Mouse (Mus musculus) embryo, embryonic 10.5 days (tissue): Measurements from ENCODE around the gene Uchl1.

Experiments
- DNase-seq: peaks from one replicate; pipeline ENCODE4 v3.0.0-alpha.2; 2015; ENCODE audit warnings: low spot score

The Uchl1 gene

DNA sequence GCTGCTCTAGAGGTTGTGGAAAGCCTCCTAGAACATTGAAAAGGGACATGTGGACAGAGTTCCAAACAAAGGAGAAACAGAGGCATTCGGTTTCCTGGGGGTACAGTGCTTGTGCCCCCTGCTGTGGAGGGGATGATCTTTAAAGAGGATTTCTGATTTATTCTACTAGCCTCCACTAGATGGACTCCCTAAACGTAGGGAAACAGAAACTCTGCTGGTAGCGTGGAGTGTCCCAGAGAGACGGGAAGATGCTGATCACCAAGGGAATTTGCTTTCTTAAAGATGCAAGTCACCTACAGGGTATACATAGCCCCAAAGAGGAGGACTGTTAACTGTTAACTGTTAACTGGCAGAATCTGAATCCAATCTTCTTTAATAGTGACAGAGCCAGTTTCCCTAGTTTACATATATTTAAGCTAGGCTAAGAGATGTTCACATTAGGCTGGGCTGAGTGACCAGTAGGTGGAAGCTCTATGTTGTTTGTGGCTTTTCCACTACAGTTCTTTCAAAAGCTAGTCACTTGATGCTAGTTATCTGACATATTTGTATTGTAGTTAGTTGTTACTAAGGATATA is 34.6 kb downstream of the Uchl1 start:
- DNase-seq = peak; percentile 56

DNA sequence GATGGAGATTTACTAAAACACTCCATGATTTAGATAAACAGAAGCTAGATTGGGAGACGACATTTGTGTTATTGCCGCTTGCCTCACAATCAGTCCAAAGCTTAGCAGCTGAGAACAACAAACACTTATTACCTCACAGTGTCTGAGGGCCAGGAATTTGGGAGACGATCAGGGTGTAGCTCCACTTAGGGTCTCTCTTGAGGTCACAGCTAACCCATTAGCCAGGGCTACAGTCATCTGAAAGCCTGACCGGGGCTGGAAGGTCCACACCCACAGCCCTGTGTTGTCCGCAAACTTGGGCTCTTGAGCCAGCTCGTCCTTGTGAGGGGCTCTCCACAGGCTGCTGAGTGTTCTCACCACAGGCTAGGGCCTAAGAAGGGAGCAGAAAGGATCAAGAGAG is 36.9 kb downstream of the Uchl1 start:
- DNase-seq = no peak

DNA sequence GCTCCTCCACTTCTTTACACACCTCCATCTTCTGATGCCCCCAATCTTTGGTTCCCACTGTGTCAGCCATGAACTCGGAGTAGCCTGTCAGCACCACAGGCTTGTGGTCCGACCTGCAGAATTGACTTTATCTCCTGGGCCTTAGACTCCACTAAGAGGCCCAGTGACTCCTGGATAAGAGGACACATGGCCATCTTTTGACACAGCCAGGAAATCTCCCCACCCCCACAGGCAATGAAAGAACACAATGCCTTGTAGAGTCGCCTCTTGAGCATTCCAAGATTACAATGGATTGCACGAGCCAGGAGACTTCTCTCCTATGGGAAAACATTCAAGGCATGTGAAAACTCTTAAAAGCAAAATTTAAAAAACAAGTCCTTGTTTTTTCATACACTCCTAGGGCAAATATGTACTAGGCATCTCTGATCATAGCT is 39.6 kb downstream of the Uchl1 start:
- no peak for DNase-seq

DNA sequence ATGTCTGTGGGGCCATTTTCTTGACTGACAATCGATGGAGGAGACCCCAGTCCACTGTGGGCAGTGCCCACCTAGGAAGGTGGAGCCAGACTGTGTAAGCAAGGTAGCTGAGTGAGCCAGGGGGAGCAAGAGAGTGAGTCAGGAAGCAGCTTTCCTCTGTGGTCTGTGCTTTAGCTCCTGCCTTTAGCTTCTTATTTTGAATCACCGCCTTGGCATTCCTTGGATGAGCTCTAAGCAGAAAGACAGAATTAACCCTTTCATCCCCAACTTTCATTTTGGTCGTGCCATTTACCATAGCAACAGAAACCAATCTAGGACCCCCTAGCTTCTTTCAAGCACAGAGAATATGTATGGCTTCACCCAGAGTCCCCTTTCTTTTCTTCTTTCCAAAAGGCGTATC is 42.0 kb downstream of the Uchl1 start:
- DNase-seq = no peak

DNA sequence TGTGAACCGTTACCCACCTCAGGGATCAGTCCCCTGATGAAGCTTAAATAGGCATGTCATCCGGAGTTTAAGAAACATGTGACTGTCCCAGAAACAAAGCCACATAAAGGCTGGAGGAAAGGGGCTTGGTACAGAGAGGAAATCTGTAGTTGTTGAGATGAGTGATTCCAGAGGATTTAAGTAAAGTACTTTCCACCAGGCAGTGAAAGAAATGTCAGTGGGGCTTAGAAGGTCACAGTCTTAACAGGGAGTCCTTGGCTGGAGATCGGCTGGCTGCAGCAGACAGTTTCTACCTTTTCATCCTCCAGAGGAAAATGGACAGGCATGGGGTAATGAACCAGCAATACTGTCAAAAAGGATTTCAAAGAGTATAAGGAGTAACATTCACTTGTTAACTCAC is 42.5 kb downstream of the Uchl1 start:
- DNase-seq = no peak

DNA sequence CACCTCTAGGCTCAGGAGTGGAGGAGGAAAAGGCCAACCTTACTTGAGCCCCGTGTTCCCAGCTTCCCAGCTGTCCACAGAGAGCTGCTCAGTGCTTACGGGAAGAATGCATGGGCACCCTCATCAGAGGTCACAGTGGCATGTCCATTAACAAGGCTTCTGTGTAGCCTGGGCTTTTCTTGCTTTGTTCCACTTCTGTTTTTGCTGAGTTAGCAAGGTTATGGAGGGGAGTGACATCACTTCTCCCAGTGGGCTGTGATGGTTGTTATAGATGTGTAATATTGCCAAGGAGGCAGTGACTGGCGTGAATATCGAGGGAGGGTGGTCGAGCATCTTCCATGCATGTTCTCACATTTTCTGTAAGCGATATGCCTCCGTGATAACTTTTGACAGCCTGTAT is 43.0 kb downstream of the Uchl1 start:
- no peak for DNase-seq

DNA sequence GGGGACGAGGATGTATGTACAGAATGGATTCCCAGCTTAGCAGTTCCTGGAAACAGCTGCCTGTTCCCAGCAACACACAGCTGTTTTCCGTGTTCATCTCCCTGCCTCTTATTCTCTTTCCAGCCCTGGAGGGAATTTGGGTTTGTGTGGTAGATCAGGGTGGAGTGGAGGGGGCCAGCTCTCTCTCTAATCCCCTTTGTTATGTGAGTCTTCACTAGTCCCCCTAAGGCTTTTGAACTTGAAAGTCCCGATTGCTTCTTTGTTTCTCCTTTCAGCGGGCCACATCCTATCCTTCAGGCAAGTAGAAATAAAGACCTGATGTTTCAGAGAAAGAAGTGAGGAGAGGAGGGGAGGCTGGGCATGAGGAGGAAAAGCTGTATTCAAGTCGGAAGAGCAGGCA is 45.0 kb downstream of the Uchl1 start:
- DNase-seq = no peak

DNA sequence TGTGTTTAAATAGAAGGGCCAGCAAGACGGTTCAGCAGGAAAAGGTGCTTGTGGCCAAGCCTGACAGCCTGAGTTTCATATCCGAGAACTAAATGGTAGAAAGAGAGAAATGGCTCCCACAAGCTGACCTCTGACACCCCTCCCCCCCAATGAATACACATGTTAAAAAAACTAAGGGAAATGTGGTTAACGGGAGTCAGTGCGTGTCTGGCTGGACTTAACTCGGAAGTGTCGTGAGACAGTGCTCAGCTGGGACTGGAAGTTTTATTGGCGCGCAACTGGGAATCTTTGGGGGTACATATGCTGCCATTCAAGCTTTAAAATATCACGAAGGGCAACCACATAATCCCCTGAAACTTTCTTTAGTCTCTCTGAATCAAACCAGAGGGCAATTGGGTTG is 46.7 kb downstream of the Uchl1 start:
- no peak for DNase-seq

DNA sequence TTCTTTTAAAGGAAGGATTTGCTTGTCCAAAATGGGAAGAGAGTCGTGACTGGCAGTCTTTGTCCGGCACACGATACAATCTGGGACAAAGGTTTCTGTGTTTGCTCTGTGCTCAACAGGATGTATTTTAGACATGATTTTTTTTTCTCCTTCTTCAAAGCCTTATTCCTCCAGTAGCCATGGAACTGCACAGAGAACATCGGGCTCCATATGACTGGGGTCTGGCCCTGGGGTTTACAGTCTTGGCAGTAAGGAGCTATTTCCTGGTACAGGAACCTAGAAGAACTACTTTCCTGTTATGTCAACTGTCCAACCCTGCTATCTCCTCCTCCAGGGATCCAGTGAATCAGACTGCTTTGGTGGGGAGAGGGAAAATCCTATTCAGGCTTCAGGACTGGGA is 47.1 kb downstream of the Uchl1 start:
- no peak for DNase-seq

DNA sequence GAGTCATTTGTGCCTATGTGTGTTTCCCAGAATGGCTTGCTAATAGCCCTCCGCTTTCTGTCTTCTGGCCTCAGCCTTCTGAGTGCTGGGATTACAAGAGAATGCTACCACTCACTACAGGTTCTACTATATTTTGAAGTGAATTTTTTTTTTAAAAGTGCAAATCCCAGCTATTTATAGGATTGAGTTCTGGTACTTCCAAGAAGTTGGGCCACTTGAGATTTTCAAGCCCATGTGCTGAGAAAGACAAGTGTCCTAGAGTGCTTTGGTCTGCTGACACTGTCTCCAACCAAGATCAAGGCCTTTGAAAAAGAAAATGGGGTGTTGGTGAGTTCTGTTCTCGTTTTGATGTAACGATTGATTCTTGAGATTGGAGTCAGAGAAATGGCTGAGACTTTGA is 47.7 kb downstream of the Uchl1 start:
- DNase-seq = no peak

DNA sequence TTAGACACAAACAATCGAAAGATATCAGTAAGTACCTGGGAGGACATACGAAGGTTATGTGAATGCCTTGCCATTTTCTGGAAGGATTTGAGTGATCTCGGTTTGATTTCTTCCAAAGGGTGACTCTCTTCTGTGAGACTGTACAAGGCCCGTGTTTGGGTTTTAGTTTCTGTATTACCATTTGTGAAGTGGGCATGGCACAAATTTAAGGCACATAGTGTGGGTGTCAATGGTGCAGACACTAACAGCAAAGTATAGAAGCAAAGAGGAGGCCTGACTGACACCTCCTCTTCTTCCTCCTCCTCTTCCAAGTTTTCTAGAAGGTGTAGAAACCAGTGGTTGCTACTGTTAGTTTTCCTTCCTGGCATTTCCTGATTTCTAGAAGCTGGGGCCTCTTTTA is 53.4 kb downstream of the Uchl1 start:
- DNase-seq = no peak

DNA sequence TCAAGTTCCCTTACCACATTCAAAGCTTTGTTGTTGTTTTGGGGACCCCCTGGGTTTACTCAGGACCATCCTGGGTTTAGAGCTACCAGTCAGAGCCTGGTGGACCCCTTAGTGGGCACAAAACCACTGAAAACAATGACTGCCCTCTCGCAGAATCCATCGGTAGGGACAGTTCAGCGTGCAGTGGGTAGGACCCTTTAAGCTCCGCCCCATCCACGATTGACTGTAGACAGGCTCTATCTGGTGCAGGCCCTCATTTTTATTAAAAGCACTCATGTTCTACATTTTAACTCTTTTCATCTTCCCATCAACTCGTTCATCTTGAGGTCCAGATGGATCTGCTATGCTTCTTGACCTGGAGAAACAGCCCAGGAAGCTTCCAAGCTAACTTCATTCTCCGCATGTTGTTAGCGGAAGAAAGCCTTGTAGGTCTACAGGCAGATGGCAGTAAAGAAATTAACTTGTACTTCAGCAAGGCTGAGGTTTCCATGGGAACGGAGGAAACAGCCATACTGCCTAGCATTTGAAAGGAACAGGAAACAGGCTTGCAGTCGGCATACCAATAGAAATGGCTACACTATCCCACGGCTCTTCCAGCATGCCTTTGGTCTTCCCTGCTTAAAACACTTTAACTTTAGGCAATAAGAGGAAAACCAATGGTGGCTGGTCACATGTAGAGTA is 54.9 kb downstream of the Uchl1 start:
- DNase-seq = peak; percentile 88

DNA sequence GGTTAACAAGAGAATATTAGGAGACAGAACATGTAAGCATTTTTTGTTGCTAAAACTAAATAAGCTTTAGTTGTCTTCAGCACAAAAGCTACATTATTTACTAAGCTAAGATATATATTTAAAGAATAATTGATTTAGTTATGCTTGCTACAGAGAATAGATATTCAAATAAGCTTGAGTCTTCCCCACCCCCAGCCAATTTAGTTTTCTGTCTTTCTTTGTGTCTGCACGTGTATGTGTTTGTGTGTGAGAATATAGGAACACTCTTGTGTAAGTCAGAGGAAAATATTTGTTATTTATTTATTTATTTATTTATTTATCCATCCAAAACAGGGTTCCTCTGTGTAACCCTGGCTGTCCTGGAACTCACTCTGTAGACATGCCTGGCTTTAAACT is 55.4 kb downstream of the Uchl1 start:
- DNase-seq = no peak

DNA sequence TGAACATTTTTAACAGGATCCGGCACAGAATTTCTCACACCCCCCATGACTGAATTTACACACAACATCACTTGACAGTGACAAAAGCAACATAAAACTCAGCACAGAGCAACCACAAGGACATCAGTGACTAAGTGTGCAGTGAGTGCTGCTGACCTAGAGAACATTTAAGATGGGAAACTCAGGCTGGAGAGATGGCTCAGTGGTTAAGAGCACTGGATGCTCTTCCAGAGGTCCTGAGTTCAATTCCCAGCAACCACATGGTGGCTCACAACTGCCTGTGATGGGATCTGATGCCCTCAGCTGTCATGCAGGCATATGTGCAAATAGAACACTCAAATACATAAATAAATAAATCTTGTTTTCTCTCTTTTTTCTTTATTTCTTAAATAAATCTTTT is 57.7 kb downstream of the Uchl1 start:
- DNase-seq = no peak
